Mouse (Mus musculus) liver, postnatal 0 days (tissue): Measurements from ENCODE around the gene Akt2. TPM values are rescaled to one million over a fixed set of nuclear protein-coding genes. Genes with fewer than 3 reads are reported as not detected.
A peak's percentile ranks its signal among the peaks of the same experiment; 100 is the strongest.

Experiments
- ATAC-seq: fragments of 200-750 bp; cut with Nextera tagmentation; 2 replicates; pipeline ENCODE4 v1.8.0; 2017; ENCODE audit warnings: mild to moderate bottlenecking, moderate library complexity
- DNase-seq: peaks from one replicate; pipeline ENCODE4 v3.0.0-alpha.2; 2016
- H3K27ac ChIP-seq: fragments of 300-500 bp; sonication (generic); 2 replicates; pipeline ENCODE4 v1.5.1; 2014; ENCODE audit warnings: antibody characterized with exemption, moderate library complexity, mild to moderate bottlenecking, low read depth
- H3K27me3 ChIP-seq: fragments of 300-500 bp; sonication (generic); 2 replicates; pipeline ENCODE4 v1.6.1; 2014; ENCODE audit warnings: low read length, control low read depth, mixed read lengths; ENCODE audit not compliant: insufficient read depth
- H3K36me3 ChIP-seq: fragments of 300-500 bp; sonication (generic); replicated peaks from 2 replicates; pipeline ENCODE4 v1.6.1; 2014; ENCODE audit warnings: mild to moderate bottlenecking, control low read depth, low read length, moderate library complexity, mixed read lengths; ENCODE audit not compliant: insufficient read depth
- H3K4me1 ChIP-seq: fragments of 300-500 bp; sonication (generic); 2 replicates; pipeline ENCODE4 v1.6.1; 2014; ENCODE audit warnings: antibody characterized with exemption, mild to moderate bottlenecking, control low read depth; ENCODE audit not compliant: insufficient read depth
- H3K4me2 ChIP-seq: fragments of 300-500 bp; sonication (generic); 2 replicates; pipeline ENCODE4 v1.6.1; 2014; ENCODE audit warnings: low read depth, mild to moderate bottlenecking, low read length, moderate library complexity, mixed read lengths
- H3K4me3 ChIP-seq: fragments of 300-500 bp; sonication (generic); 2 replicates; pipeline ENCODE4 v1.5.1; 2014; ENCODE audit warnings: low read depth, low read length
- H3K9ac ChIP-seq: fragments of 300-500 bp; sonication (generic); replicated peaks from 2 replicates; pipeline ENCODE4 v1.6.1; 2014; ENCODE audit warnings: mild to moderate bottlenecking, moderate library complexity
- H3K9me3 ChIP-seq: fragments of 300-500 bp; sonication (generic); 2 replicates; pipeline ENCODE4 v1.6.1; 2016; ENCODE audit warnings: mild to moderate bottlenecking, control low read depth, low read length, mixed read lengths
- CTCF ChIP-seq: sonication (generic); IDR thresholded peaks from 2 replicates; pipeline ENCODE4 v1.5.1; 2016; ENCODE audit warnings: antibody characterized with exemption, low read depth
- EP300 ChIP-seq: IDR thresholded peaks from 2 replicates; pipeline ENCODE4 v1.6.1; 2016; ENCODE audit warnings: antibody characterized with exemption, low read depth, mild to moderate bottlenecking
- WGBS: fragments of 180-500 bp; shearing (Covaris S2); extraction: QIAGEN DNeasy Blood & Tissue Kit; methylation state at CpG from one replicate; pipeline ENCODE4 v1.1.7; 2014; ENCODE audit not compliant: insufficient replicate concordance; 5-methylcytosine and 5-hydroxymethylcytosine counted together
- polyA plus RNA-seq: library from polyadenylated mRNA; unstranded; fragments of >200 nt; fragmentation: Nextera tagmentation; extraction: Ambion mirVana; gene quantifications from 2 replicates; pipeline ENCODE4 v1.2.1, GENCODE M21; 2015

Akt2 gene
- polyA plus RNA-seq, 1 experiment from 2014 or later, result 25.5 TPM

DNA sequence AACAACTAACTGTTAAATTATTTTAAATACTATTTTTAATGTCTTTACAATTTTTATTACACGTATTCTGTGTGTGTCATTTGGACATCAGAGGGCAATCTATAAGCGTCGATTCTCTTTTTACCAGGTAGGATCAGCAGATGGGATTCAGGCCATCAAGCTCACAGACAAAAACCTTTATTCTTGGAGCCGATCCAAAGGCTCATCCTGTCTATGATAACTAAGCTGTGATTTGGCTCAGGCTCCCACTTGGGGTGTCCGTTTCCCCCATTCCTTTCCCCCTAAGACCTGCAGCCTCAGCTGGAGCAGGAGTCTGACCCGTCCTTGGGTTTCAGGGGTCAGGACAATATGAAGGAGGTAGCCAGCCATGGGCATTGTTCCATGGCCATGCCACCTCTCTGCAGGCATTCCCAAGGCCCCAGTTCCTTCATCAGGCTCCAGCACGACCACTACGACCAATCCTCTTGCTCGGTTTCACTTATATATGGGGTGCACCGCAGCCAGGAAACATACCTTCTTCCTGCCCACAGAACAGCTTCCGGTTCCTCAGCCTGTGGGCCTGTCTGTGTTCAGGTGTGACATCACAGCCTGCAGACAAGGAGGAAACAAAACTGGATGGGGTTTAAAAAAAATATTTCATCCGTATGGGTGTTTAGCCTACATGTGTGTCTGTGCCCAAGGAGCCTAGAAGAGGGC, 46.5 kb upstream of the Akt2 start:
- ATAC-seq (0 out of 2 replicates have a peak, but pooled peaks have one; percentile 16), DNase-seq (no peak)
- no peak overlapping the region for H3K4me3 ChIP-seq
- H3K4me2 ChIP-seq, result 0 out of 2 replicates have a peak overlapping the region, but pooled peaks have one; percentile 22
- H3K27ac ChIP-seq, result no peak overlapping the region
- H3K27me3 ChIP-seq, result no peaks in the 10 kb centered on the region
- 0 out of 2 replicates have a peak overlapping the region, but pooled peaks have one; percentile 5 for H3K9ac ChIP-seq
- peaks cover 6% of the 10 kb centered on the region for H3K36me3 ChIP-seq
- H3K4me1 ChIP-seq, result peaks cover 25% of the 10 kb centered on the region
- no peaks in the 10 kb centered on the region for H3K9me3 ChIP-seq
- TF ChIP-seq EP300 (no peak), CTCF (no peak)
- 53% methylated on average over 12 of the region's 12 CpGs for WGBS

- Histone ChIP-seq H3K9me3 (no peaks in the 10 kb centered on the region), H3K36me3 (no peaks in the 10 kb centered on the region), H3K4me1 (peaks cover 10% of the 10 kb centered on the region), H3K27ac (no peak overlapping the region), H3K27me3 (no peaks in the 10 kb centered on the region), H3K4me3 (no peak overlapping the region), H3K4me2 (no peak overlapping the region), H3K9ac (no peak overlapping the region)
- WGBS, result 56% methylated on average over 6 of the region's 6 CpGs
- ATAC-seq (no peak), DNase-seq (no peak)
- no peak for TF ChIP-seq CTCF
- no peak for TF ChIP-seq EP300
Measured at GRCm38 (mm10) chr7:27549597-27549996, 41.8 kb upstream of the Akt2 start.

DNA sequence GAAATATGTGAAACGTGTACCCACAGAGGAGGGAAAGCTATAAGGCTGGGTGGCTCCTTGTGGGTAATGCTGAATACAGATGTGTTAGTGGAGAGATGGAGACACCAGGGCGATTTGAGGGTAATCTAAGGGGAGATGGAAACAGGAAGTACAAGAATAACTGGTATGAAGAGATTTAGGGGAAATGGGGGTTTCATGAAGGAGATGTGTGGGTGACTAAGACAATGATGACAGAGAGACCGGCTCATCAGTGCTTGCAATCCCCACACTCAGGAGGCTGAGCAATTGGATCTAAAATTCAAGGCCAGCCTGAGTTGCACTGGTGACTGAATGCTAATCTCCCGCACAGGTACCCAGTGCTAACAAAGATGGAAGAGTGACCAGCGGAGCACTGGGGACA, 39.3 kb upstream of the Akt2 start:
- no peak for DNase-seq
- no peak for ATAC-seq
- 43% methylated on average over 5 of the region's 5 CpGs for WGBS
- TF ChIP-seq CTCF (no peak), EP300 (no peak)
- Histone ChIP-seq H3K27me3 (no peaks in the 10 kb centered on the region), H3K27ac (no peak overlapping the region), H3K4me1 (peaks cover 10% of the 10 kb centered on the region), H3K4me3 (peak overlapping the region; percentile 59; the same call in 1 of the 2 replicates), H3K4me2 (peak overlapping the region; percentile 81), H3K9me3 (no peaks in the 10 kb centered on the region), H3K36me3 (no peaks in the 10 kb centered on the region), H3K9ac (no peak overlapping the region)

DNA sequence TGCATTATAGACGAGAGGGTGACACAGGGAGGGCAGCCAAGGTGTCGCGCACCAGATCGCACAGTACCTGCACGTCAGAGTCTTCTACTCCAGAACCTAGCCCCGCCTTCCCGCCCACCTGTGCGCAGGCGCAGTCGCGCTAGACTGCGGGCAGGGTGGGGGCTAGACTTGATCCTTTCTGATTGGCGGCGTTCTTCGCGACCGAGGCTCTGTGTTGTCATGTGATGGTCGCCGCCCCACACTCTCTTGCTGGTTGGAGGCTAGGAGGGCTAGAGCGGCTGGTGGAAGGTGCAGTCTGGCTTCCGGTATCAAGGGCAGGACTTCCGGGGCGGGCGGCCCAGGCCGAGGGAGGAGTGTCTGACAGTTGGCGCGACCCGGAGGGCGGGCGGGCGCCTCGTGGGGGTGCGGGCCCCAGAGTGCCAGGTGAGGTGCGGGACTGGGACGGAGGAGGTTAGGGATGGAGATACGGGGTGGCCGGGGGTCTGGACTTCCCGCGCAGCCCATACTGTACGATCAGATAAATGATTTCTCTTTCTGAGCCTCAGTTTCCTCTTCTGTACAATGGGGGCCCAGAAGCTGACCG, 38.3 kb upstream of the Akt2 start, which contains the start of the genes Pld3 and 2310022A10Rik:
Gene Pld3, minus strand, starts transcription at position 288 of the 583 bp plus-strand sequence.
Gene 2310022A10Rik, plus strand, starts transcription at position 303 of the 583 bp plus-strand sequence.
- peak within 1 kb of the TSS; percentile 63 for H3K9ac ChIP-seq
- WGBS, result 1% methylated on average over 39 of the region's 41 CpGs
- ATAC-seq (peak; percentile 99), DNase-seq (peak; percentile 95)
- H3K4me3 ChIP-seq, result peak within 1 kb of the TSS; percentile 59
- TF ChIP-seq CTCF, result no peak
- H3K36me3 ChIP-seq, result no peaks in the 10 kb centered on the region
- H3K9me3 ChIP-seq, result no peaks in the 10 kb centered on the region
- peak within 1 kb of the TSS; percentile 81 for H3K4me2 ChIP-seq
- peaks cover 10% of the 10 kb centered on the region for H3K4me1 ChIP-seq
- H3K27ac ChIP-seq, result peak within 1 kb of the TSS; percentile 25
- no peaks in the 10 kb centered on the region for H3K27me3 ChIP-seq

- TF ChIP-seq EP300 (no peak), CTCF (no peak)
- Histone ChIP-seq H3K9me3 (no peaks in the 10 kb centered on the region), H3K27me3 (no peaks in the 10 kb centered on the region), H3K9ac (no peak overlapping the region), H3K4me1 (no peaks in the 10 kb centered on the region), H3K4me2 (no peak overlapping the region), H3K4me3 (no peak overlapping the region), H3K27ac (no peak overlapping the region), H3K36me3 (peaks cover 25% of the 10 kb centered on the region)
- WGBS, result 57% methylated on average over 8 of the region's 8 CpGs
- no peak for DNase-seq
- ATAC-seq, result no peak
Measured at GRCm38 (mm10) chr7:27560291-27560887, 31.0 kb upstream of the Akt2 start.

DNA sequence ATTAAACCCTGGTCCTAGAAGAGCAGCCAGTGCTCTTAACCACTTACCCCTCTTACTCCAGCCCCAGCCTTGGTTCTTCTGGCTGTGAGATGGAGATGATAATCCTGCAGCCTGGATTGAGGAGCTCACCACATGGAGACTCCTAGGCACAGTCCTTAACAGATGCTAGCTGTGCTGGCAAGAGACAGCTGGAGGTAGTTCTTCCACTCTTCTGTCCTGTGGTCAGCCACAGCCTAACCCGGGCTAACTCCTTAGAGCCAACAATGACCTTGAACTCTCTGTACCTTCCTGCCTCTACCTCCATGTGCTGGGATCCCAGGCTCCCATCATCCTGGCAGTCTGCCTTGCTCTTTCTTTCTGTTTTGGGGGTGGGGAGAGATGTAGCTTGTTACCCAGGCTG, 30.4 kb upstream of the Akt2 start:
- TF ChIP-seq EP300, result no peak
- no peak for TF ChIP-seq CTCF
- Histone ChIP-seq H3K36me3 (peaks cover 28% of the 10 kb centered on the region), H3K27ac (no peak overlapping the region), H3K4me1 (no peaks in the 10 kb centered on the region), H3K4me3 (no peak overlapping the region), H3K27me3 (no peaks in the 10 kb centered on the region), H3K4me2 (no peak overlapping the region), H3K9ac (no peak overlapping the region), H3K9me3 (no peaks in the 10 kb centered on the region)
- ATAC-seq, result no peak
- 53% methylated on average over 1 of the region's 1 CpGs for WGBS
- no peak for DNase-seq
